Mouse (Mus musculus): ENCODE data around the gene Rbfox2.

DNA sequence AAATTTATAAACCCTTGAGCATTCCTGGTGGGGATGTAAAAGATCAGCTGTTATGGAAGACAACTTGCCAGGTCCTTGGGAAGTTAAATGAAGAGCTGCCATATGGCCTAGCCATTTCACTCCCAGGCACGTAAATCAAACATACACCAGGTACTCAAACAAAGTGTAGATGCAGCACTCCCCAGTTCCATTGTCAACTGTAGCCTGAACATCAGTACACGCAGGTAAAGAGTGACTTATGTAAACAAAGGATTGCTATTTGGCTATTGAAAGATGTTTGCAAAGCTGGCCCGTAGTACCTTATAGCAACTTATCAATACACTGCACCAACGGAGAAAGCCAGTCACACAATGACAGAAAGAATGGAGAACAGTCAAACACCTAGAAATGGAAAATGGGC, 67.2 kb downstream of the Rbfox2 start:
- no peak for TF ChIP-seq CTCF (IDR thresholded peaks at IDR 0.05; ENCODE audit: extremely low read depth, insufficient read depth, low read length)
- no peak for TF ChIP-seq POLR2A (IDR thresholded peaks at IDR 0.05; ENCODE audit: extremely low read depth, insufficient read depth, low read length)

Measured in cortical plate, adult 2 months (tissue).